Mouse (Mus musculus) liver, embryonic 13.5 days (tissue): ENCODE measurements at regions not wholly inside any gene's neighbourhood (a gene's known extent, or its start where the extent isn't known, plus 50 kb on each side); places are given as distances from the start of the nearest gene placed in this dataset.

Experiments
- ATAC-seq: fragments of 200-750 bp; cut with Nextera tagmentation; 2 replicates; pipeline ENCODE4 v1.8.0; 2017; ENCODE audit warnings: low read depth, mild to moderate bottlenecking, moderate number of reproducible peaks, moderate library complexity
- DNase-seq: peaks from one replicate; pipeline ENCODE4 v3.0.0; 2022
- H3K27ac ChIP-seq: fragments of 300-500 bp; sonication (generic); 2 replicates; pipeline ENCODE4 v1.5.1; 2015; ENCODE audit warnings: moderate library complexity, mild to moderate bottlenecking, inconsistent platforms
- H3K27me3 ChIP-seq: fragments of 300-500 bp; sonication (generic); 2 replicates; pipeline ENCODE4 v1.6.1; 2015; ENCODE audit warnings: mild to moderate bottlenecking, inconsistent platforms
- H3K36me3 ChIP-seq: fragments of 300-500 bp; sonication (generic); 2 replicates; pipeline ENCODE4 v1.6.1; 2015; ENCODE audit warnings: mild to moderate bottlenecking, inconsistent platforms
- H3K4me1 ChIP-seq: fragments of 300-500 bp; sonication (generic); replicated peaks from 2 replicates; pipeline ENCODE4 v1.6.1; 2015; ENCODE audit warnings: inconsistent platforms
- H3K4me2 ChIP-seq: fragments of 300-500 bp; sonication (generic); 2 replicates; pipeline ENCODE4 v1.6.1; 2015; ENCODE audit warnings: inconsistent platforms, mild to moderate bottlenecking, moderate library complexity
- H3K4me3 ChIP-seq: fragments of 300-500 bp; sonication (generic); replicated peaks from 2 replicates; pipeline ENCODE4 v1.5.1; 2015; ENCODE audit warnings: mild to moderate bottlenecking, inconsistent platforms
- H3K9ac ChIP-seq: fragments of 300-500 bp; sonication (generic); 2 replicates; pipeline ENCODE4 v1.6.1; 2015; ENCODE audit warnings: mild to moderate bottlenecking, inconsistent platforms
- H3K9me3 ChIP-seq: fragments of 300-500 bp; sonication (generic); replicated peaks from 2 replicates; pipeline ENCODE4 v1.6.1; 2016; ENCODE audit warnings: inconsistent platforms
- WGBS: fragments of 180-500 bp; shearing (Covaris S2); methylation state at CpG from one replicate; pipeline ENCODE4 v1.1.7; 2015; ENCODE audit not compliant: insufficient replicate concordance; 5-methylcytosine and 5-hydroxymethylcytosine counted together

DNA sequence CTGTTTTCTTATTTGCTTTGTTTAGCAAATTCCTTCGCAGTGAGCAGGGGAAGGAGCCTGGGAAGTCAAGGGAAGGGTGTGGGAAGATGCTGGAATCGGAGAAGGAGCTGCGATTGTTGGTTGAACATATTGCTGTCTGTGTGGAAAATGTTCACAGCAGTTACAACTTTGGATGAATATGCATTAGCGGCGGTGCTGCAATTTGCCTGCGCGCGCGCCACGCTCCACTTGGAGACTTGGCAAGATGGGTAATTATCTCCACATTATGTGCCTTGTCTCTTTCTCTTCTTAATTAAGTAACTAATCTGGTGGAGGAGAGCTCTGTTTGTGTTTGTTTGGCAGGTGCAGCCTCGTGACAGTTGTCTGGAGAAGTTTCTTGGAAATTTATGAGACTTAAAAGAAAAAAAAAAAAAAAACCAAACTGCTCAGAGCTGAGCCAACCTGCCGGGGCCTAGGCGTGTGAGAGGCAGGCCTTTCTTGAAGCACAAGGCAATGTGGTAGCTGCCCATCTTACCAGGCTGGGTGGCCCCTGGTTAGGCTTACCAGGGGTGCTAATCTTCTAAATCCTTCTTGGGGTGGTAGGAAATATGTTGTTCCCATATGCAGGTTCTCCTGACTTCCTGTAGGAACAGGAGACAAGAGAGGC is 279.2 kb upstream of the Tle3 start:
- Histone ChIP-seq H3K4me1 (no peaks in the 10 kb centered on the region), H3K9me3 (no peaks in the 10 kb centered on the region), H3K36me3 (no peaks in the 10 kb centered on the region), H3K4me2 (no peak overlapping the region), H3K27me3 (no peaks in the 10 kb centered on the region), H3K27ac (no peak overlapping the region), H3K9ac (no peak overlapping the region), H3K4me3 (no peak overlapping the region)
- DNase-seq (no peak), ATAC-seq (no peak)
- 78% methylated on average over 13 of the region's 13 CpGs for WGBS

DNA sequence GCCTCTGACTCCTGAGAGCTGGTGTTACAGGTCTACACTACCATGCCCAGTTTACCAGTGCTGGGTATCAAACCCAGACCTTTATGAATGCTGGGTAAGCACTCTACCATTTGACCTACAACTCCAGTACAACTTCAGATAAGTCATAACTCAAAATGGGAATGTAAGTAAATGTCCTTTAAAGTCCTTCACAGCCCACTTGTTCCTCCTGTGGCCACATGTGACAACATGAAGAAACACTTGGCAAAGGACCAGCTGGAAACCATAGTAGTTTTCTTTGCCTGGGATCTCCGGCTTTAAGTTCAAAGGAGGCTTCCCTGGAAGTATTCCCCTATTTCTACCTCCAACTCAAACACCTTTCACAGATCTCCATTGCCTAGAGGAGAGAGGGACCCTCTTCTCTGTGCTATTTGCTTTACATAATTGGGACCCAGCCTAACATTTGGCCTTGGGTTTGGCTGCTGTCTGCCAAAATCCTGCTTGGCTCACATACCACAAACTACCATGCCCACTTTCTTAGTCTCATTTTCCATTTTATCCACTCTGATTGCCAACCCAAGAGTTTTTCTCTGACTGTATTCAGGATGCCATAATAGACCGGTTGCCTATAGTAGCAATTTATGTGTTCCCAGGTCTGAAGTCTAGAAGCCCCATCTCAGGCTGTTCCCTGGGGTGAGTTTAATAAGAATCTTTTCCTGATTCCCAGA is 276.9 kb upstream of the Tle3 start:
- Histone ChIP-seq H3K36me3 (no peaks in the 10 kb centered on the region), H3K4me1 (no peaks in the 10 kb centered on the region), H3K27ac (no peak overlapping the region), H3K9ac (no peak overlapping the region), H3K4me2 (no peak overlapping the region), H3K27me3 (no peaks in the 10 kb centered on the region), H3K9me3 (no peaks in the 10 kb centered on the region), H3K4me3 (no peak overlapping the region)
- ATAC-seq: no peak
- no peak for DNase-seq
- 65% methylated on average over 2 of the region's 2 CpGs for WGBS

DNA sequence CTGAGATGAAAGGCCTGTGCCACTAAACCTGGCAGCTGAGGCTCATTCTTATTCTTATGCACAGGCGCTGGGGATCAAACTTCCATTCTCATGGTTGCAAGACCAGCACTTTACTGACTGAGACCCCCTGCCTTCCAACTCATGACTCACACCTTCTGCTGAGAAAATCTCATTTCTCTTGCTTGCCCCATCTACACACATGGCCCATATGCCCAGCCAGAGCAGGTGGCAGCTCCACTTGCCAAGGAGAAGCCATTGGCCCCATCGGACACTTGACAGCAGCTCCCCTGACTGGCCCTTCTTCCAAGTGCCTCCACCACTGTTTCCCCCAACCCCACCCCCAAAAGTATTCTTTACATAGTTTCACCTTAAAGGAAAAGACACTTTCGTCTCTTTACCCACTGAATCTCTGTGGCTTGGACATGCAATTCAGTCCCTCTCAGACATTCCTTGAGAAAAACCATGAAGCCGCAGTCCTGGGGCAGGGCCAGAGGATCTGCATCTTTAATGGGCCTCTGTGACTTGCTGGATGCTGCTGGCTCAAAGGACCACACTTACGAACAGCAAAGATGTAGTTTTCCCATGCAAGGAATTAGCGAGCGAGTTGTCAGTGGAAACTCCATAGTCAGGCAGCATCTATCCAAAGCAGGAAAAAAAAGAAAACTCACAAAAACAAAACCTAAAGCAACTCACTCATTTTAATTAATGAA is 270.3 kb upstream of the Tle3 start:
- Histone ChIP-seq H3K27ac (no peak overlapping the region), H3K9ac (no peak overlapping the region), H3K4me1 (no peaks in the 10 kb centered on the region), H3K4me3 (no peak overlapping the region), H3K27me3 (no peaks in the 10 kb centered on the region), H3K9me3 (no peaks in the 10 kb centered on the region), H3K4me2 (no peak overlapping the region), H3K36me3 (no peaks in the 10 kb centered on the region)
- WGBS: 69% methylated on average over 7 of the region's 7 CpGs
- DNase-seq: no peak
- no peak for ATAC-seq

DNA sequence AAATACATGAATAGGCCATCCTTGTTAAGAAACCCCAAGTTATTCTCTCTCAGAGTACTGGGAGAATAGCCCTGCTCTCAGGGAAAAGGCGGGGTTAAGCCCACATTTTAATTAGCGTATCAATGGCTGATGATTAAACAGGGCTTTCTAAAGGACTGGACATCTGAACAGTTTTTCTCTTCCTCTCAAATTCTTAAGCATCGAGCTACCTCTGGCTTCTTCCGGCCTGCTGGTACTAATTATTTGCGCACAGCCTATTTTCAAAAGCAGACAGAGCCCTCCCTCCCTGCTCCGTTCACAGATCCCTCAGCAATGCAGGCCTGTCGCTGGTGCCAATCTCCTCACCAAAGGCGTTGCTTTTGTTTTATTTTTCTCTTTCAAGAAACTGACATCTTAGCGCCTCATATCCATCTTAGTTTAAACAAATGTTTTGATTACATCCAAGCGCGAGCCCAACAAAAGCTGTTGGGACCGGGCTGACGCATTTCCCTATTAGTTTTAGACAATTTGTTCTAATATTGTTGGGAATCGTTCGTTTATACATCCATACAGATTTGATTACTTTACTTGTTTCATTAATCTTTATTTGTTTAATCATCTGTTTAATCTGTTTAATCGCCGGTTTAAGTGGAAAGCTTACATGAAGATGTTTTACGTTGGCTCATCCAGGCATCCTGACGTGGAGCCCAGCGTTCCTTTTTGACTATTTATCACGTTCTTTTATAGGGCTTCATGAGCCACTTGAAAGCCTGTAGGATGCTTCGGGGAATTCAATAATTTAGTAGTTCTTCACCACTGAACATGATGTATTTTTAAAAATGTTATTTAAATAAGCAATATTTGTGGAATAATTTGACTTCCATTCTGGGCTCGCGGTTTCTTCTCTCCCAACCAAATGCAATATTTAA is 269.5 kb upstream of the Tle3 start:
- DNase-seq (no peak), ATAC-seq (no peak)
- Histone ChIP-seq H3K36me3 (no peaks in the 10 kb centered on the region), H3K4me3 (no peak overlapping the region), H3K4me2 (no peak overlapping the region), H3K4me1 (no peaks in the 10 kb centered on the region), H3K27ac (no peak overlapping the region), H3K9ac (no peak overlapping the region), H3K9me3 (no peaks in the 10 kb centered on the region), H3K27me3 (no peaks in the 10 kb centered on the region)
- 73% methylated on average over 24 of the region's 24 CpGs for WGBS

DNA sequence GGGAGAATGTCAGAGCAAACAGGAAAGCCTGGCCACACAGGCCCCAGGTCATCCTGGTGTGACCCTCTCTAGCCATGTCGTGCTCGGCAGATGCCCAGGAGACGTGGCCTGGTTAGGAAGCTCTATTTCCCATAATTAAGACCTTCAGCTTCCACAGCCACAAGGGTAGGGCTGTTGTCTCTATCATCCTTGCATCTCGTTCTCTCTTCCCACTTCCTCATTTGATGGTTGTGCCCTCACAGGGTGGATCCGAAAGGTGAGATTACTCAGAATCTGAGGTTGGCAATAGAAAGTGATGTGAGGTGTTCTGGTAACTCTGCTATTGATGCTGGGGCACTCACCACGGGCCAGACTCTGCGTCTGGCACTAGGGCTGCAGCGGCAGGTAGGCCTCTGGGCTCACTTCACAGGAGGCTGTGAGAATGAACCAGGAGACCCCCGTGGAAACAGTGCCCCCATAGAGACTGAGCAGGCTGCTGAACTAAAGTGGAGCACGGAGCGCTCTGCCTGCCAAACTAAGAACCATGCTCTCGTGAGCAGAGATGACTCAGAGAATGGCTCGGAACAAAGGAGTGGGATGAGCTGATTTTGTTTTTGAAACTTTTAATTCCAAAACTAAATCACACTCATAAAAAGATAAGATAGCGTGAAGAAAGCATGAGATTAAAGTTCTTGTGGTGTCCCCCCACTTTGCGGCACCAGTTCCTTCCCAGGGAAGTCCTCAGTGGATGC is 266.5 kb upstream of the Tle3 start:
- H3K4me3 ChIP-seq: no peak overlapping the region
- no peak overlapping the region for H3K27ac ChIP-seq
- no peak overlapping the region for H3K4me2 ChIP-seq
- H3K36me3 ChIP-seq: no peaks in the 10 kb centered on the region
- no peaks in the 10 kb centered on the region for H3K9me3 ChIP-seq
- no peak for ATAC-seq
- no peaks in the 10 kb centered on the region for H3K4me1 ChIP-seq
- no peak overlapping the region for H3K9ac ChIP-seq
- no peak for DNase-seq
- WGBS: 58% methylated on average over 15 of the region's 15 CpGs
- H3K27me3 ChIP-seq: no peaks in the 10 kb centered on the region

DNA sequence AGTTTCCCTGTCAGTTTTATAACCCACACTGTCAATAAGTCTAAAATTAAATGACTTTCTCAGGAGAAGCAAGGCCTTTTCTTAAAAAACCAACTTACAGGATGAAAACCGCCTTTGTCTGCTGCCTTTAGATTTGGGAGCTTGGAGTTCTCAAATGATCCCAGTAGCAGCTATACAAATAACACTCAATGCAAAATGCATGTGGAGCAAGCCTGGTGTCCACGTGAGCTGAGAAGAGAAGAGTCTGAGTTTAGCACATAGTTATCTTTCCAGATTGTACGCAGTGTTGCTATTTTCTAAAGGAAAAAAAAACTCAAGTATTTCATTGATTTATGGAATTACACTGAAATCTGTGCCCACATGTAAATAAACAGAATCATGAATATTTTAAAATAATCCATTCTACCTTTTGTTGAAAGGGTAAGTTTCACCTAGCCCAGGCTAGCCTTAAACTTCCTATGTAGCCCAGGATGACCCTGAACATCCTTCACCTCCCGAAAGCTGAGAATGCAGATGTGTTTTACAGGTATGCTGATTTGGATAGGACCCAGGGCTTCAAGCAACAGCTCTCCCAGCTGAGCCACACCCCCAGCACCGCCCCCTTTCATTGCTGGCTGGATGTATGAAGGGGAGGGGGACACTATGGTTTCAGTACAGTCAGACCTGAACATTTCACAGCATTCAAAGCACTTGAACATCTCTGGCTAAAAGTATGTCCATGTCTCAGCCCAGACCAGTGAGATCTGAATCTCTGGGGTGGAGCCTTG is 262.5 kb upstream of the Tle3 start:
- no peak for ATAC-seq
- no peak overlapping the region for H3K27ac ChIP-seq
- no peak overlapping the region for H3K4me2 ChIP-seq
- H3K36me3 ChIP-seq: no peaks in the 10 kb centered on the region
- H3K9me3 ChIP-seq: no peaks in the 10 kb centered on the region
- H3K27me3 ChIP-seq: no peaks in the 10 kb centered on the region
- H3K4me1 ChIP-seq: no peaks in the 10 kb centered on the region
- DNase-seq: no peak
- 69% methylated on average over 5 of the region's 5 CpGs for WGBS
- no peak overlapping the region for H3K9ac ChIP-seq
- H3K4me3 ChIP-seq: no peak overlapping the region

DNA sequence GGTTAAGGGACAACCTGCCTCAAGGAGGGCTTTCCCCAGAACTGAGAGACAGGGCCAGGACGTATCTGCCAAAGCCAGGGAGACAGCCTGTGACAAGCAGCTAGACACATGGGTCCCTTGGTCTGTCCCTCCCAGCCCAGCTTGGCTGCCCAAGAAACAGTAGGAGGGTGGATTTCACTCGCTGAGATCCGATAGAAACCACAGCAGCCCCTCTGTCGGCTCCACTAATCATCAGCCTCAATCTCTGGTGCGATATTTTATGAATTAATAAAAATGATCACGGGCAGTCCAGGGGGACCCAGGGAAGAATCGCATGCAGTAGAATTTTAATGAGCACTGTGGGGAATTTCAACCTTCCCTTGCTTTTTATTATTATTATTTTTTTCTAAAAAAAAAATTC is 261.0 kb upstream of the Tle3 start:
- Histone ChIP-seq H3K27ac (no peak overlapping the region), H3K4me2 (no peak overlapping the region), H3K4me3 (no peak overlapping the region), H3K36me3 (no peaks in the 10 kb centered on the region), H3K4me1 (no peaks in the 10 kb centered on the region), H3K27me3 (0 out of 2 replicates have a peak, but pooled peaks cover 3% of the 10 kb centered on the region), H3K9ac (no peak overlapping the region), H3K9me3 (no peaks in the 10 kb centered on the region)
- ATAC-seq (no peak), DNase-seq (no peak)
- 50% methylated on average over 7 of the region's 7 CpGs for WGBS

DNA sequence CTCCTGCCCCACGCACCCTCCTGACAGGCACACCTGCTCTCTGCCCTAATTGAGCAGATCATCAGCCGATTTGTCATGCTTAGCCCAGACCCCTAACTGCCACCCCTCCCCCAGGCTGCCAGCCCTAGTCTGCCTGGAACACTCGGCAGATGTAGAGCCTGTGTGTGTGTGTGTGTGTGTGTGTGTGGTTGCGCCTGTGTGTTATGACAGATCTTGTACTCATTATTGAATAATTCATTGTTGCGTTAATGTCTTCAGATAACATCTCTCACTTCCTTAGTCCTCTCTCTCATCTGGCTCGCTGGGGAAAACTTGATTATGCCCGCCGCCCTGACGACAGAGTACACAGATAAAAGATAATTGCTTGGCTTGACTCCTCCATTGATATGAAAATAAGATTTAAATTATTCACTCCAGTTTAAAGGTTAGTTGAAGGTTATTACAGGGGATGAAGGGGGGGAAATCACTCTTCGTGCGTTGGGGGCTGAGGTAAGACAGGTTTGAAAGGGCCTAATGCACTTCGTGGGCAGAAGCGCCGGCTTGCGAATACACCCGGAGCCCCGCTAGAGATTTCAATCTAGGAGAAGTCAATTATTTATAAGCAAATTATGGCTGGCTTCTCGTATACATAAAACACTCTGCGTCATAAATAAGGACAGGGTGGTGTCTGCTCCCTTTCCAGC is 260.3 kb upstream of the Tle3 start:
- H3K27me3 ChIP-seq: 0 out of 2 replicates have a peak, but pooled peaks cover 3% of the 10 kb centered on the region
- no peaks in the 10 kb centered on the region for H3K9me3 ChIP-seq
- no peak overlapping the region for H3K9ac ChIP-seq
- no peaks in the 10 kb centered on the region for H3K4me1 ChIP-seq
- no peak overlapping the region for H3K4me3 ChIP-seq
- H3K27ac ChIP-seq: no peak overlapping the region
- H3K4me2 ChIP-seq: no peak overlapping the region
- ATAC-seq (no peak), DNase-seq (no peak)
- H3K36me3 ChIP-seq: no peaks in the 10 kb centered on the region
- WGBS: 63% methylated on average over 19 of the region's 19 CpGs

DNA sequence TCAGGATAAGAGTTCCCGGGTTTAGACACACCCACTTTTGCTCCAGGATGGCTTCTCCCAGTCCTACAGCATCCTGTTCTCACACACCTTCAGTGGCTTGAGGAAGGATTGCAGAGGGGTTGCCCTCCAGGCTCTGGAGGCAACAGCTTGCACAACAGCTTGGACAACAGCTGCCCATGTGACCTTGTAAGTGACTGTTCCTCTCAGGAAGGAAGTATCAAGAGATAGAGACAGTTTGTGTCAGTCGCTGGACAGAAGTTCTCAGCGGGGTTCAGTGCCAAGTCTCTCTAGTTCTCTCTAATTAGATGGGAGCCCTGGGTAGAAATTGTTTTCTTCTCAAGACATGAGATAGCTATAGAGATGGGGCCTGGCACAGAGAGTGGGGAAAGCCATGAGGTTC is 252.9 kb upstream of the Tle3 start:
- no peaks in the 10 kb centered on the region for H3K4me1 ChIP-seq
- no peak for ATAC-seq
- 0 out of 2 replicates have a peak, but pooled peaks cover 3% of the 10 kb centered on the region for H3K27me3 ChIP-seq
- no peak for DNase-seq
- no peaks in the 10 kb centered on the region for H3K36me3 ChIP-seq
- no peaks in the 10 kb centered on the region for H3K9me3 ChIP-seq
- H3K4me3 ChIP-seq: no peak overlapping the region
- WGBS: 30% methylated on average over 3 of the region's 3 CpGs
- H3K27ac ChIP-seq: no peak overlapping the region
- H3K4me2 ChIP-seq: no peak overlapping the region
- H3K9ac ChIP-seq: no peak overlapping the region

DNA sequence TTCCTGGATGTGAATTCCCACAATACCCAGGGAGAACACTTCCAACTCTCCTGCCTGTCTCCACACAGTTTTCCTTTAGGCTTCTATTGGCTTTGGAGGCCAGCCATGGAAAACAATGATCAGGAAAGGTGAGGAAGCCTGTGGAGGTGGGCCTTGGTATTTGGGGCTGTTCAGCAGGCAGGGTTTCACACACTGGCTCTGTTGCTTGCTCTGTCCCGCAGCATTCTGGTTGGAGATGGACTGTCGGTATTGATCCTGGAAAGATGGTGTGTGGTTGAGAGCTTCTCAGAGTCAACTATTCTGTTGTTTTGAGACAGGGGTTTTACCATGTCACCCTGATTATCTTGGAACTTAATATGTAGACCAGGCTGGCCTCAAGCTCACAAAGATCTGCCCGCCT is 251.6 kb upstream of the Tle3 start:
- DNase-seq (no peak), ATAC-seq (no peak)
- H3K9ac ChIP-seq: no peak overlapping the region
- no peak overlapping the region for H3K4me2 ChIP-seq
- H3K27ac ChIP-seq: no peak overlapping the region
- H3K27me3 ChIP-seq: 0 out of 2 replicates have a peak, but pooled peaks cover 3% of the 10 kb centered on the region
- no peaks in the 10 kb centered on the region for H3K36me3 ChIP-seq
- WGBS: 74% methylated on average over 3 of the region's 3 CpGs
- H3K4me3 ChIP-seq: no peak overlapping the region
- H3K4me1 ChIP-seq: no peaks in the 10 kb centered on the region
- no peaks in the 10 kb centered on the region for H3K9me3 ChIP-seq
